Mouse (Mus musculus) neural tube, embryonic 13.5 days (tissue): ENCODE data around the gene 9530077C05Rik. TPM values are rescaled to one million over a fixed set of nuclear protein-coding genes. Genes with fewer than 3 reads are reported as not detected.
"Not testable (repeated sequence)": the region's sequence is repeated elsewhere in the genome, so short reads cannot be mapped to it uniquely, and the experiment has no call there.

Experiments
- ATAC-seq: fragments of 200-750 bp; cut with Nextera tagmentation; 2 replicates; pipeline ENCODE4 v1.8.0; 2017; ENCODE audit warnings: low read depth, mild to moderate bottlenecking, moderate TSS enrichment, moderate library complexity
- H3K27ac ChIP-seq: fragments of 300-500 bp; sonication (generic); replicated peaks from 2 replicates; pipeline ENCODE4 v1.5.1; 2015; ENCODE audit warnings: moderate library complexity, mild to moderate bottlenecking, inconsistent platforms
- H3K27me3 ChIP-seq: fragments of 300-500 bp; sonication (generic); 2 replicates; pipeline ENCODE4 v1.6.1; 2015; ENCODE audit warnings: mild to moderate bottlenecking, inconsistent platforms
- H3K36me3 ChIP-seq: fragments of 300-500 bp; sonication (generic); 2 replicates; pipeline ENCODE4 v1.6.1; 2015; ENCODE audit warnings: mild to moderate bottlenecking, inconsistent platforms
- H3K4me1 ChIP-seq: fragments of 300-500 bp; sonication (generic); replicated peaks from 2 replicates; pipeline ENCODE4 v1.6.1; 2015; ENCODE audit warnings: inconsistent platforms
- H3K4me2 ChIP-seq: fragments of 300-500 bp; sonication (generic); 2 replicates; pipeline ENCODE4 v1.6.1; 2015; ENCODE audit warnings: inconsistent platforms, mild to moderate bottlenecking, moderate library complexity
- H3K4me3 ChIP-seq: fragments of 300-500 bp; sonication (generic); 2 replicates; pipeline ENCODE4 v1.5.1; 2015; ENCODE audit warnings: mild to moderate bottlenecking, inconsistent platforms
- H3K9ac ChIP-seq: fragments of 300-500 bp; sonication (generic); 2 replicates; pipeline ENCODE4 v1.6.1; 2015; ENCODE audit warnings: moderate library complexity, mild to moderate bottlenecking, inconsistent platforms
- H3K9me3 ChIP-seq: fragments of 300-500 bp; sonication (generic); 2 replicates; pipeline ENCODE4 v1.6.1; 2016; ENCODE audit warnings: inconsistent platforms
- WGBS: fragments of 180-500 bp; shearing (Covaris S2); methylation state at CpG from one replicate; pipeline ENCODE4 v1.1.7; 2015; 5-methylcytosine and 5-hydroxymethylcytosine counted together
- polyA plus RNA-seq: library from polyadenylated mRNA; unstranded; fragments of >200 nt; fragmentation: Nextera tagmentation; extraction: Ambion mirVana; gene quantifications from 2 replicates; pipeline ENCODE4 v1.2.1, GENCODE M21; 2015

Gene 9530077C05Rik
- polyA plus RNA-seq, 1 experiment from 2014 or later = 8.9 TPM

DNA sequence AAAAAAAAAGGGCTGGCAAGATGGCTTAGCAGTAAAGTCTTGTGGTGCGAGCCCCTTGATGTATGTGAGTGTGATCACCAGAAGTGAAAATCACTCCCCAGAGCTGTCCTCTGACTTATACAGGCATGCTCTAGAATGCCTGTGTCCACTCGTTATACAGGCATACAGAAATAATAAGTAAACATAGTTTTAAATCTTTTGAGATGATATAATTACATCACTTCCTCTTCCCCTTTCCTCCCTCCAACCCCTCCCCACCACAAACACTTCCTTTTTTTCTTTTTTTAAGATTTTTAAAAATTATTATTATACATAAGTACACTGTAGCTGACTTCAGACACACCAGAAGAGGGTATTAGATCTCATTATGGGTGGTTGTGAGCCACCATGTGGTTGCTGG lies 16.6 kb upstream of the 9530077C05Rik start:
- no peaks in the 10 kb centered on the region for H3K9me3 ChIP-seq
- H3K4me3 ChIP-seq = no peak overlapping the region
- H3K27me3 ChIP-seq = no peaks in the 10 kb centered on the region
- no peak for ATAC-seq
- H3K4me2 ChIP-seq = no peak overlapping the region
- no peak overlapping the region for H3K9ac ChIP-seq
- H3K4me1 ChIP-seq = peaks cover 1% of the 10 kb centered on the region; the same call in 1 of the 2 replicates
- H3K27ac ChIP-seq = no peak overlapping the region
- no peaks in the 10 kb centered on the region for H3K36me3 ChIP-seq
- WGBS = 91% methylated on average over 2 of the region's 2 CpGs

DNA sequence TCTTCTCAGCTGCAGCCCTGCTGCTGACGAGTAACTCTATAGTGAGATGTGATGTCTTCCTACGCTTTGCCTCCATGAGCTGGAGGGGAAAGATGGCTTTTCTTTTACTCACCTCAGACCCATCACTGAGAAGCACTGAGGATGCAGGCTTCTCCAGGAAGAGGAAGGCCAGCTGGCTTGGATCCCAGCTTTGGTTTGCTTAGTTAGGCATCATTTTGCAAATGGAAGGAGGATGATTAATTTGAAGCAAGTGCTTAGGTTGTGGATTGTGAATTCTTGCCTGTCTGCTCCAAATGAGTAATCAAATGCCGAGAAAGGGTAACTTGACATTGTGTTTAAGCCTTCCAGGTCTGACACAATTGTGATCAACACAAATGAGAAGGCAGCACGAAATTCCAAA lies 12.3 kb upstream of the 9530077C05Rik start:
- Histone ChIP-seq H3K9me3 (no peaks in the 10 kb centered on the region), H3K27ac (no peak overlapping the region), H3K36me3 (no peaks in the 10 kb centered on the region), H3K9ac (no peak overlapping the region), H3K27me3 (no peaks in the 10 kb centered on the region), H3K4me2 (no peak overlapping the region), H3K4me3 (no peak overlapping the region), H3K4me1 (no peaks in the 10 kb centered on the region)
- ATAC-seq = no peak
- 90% methylated on average over 4 of the region's 4 CpGs for WGBS

DNA sequence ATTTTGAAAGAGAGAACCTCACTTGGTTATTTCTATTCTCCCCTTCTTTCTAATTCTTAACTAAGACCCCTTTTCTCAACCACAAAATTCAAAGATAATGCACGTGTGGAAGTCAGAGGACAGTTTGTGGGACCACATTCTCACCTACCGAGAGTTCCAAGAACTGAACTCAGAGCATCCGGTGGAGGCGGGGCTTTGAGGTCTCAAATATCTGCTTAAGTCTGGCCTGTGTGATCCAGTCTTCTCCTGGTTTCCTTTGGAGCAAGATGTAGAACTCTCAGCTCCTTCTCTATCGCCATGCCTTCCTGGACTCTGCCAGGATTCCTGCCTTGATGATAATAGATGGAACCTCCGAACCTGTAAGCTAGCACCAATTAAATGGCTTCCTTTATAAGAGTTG lies 9.3 kb upstream of the 9530077C05Rik start:
- Histone ChIP-seq H3K27ac (no peak overlapping the region), H3K4me1 (no peaks in the 10 kb centered on the region), H3K4me2 (no peak overlapping the region), H3K4me3 (no peak overlapping the region), H3K36me3 (no peaks in the 10 kb centered on the region), H3K27me3 (no peaks in the 10 kb centered on the region), H3K9me3 (no peaks in the 10 kb centered on the region), H3K9ac (no peak overlapping the region)
- no peak for ATAC-seq
- 89% methylated on average over 6 of the region's 6 CpGs for WGBS

DNA sequence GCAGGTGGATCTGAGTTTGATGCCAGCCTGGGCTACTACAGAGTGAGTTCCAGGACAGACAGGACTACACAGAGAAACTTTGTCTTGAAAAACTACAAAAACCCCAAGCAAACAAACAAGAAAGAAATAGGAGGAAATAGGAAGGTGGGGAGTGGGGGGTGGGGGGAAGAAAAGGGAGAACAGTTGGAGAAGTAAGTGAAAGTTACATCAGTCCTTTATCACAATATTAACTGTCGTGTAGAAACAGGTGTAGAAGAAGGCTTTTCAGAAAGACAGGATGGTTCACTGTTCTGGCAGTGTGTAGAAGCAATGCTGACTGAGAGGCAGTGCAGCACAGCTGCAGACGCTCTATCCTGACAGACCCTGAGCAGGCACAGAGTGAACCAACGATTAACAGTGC lies 8.3 kb upstream of the 9530077C05Rik start:
- H3K9me3 ChIP-seq = no peaks in the 10 kb centered on the region
- H3K27ac ChIP-seq = no peak overlapping the region
- no peaks in the 10 kb centered on the region for H3K4me1 ChIP-seq
- no peak overlapping the region for H3K9ac ChIP-seq
- no peaks in the 10 kb centered on the region for H3K27me3 ChIP-seq
- WGBS = 85% methylated on average over 3 of the region's 3 CpGs
- no peak for ATAC-seq
- no peaks in the 10 kb centered on the region for H3K36me3 ChIP-seq
- H3K4me2 ChIP-seq = no peak overlapping the region
- H3K4me3 ChIP-seq = no peak overlapping the region

DNA sequence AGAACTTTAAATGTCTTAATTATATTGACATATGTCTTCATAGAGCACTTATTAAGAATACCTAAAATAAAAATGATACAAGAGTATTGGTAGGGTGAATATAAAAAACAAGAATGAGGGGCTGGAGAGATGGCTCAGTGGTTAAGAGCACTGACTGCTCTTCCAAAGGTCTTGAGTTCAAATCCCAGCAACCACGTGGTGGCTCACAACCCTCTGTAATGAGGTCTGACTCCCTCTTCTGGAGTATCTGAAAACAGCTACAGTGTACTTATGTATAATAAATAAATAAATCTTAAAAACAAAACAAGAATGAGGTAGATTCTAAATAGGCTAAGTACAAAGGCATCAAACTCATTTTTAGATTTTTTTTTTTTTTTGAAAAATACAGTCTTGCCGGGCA lies 7.8 kb upstream of the 9530077C05Rik start:
- H3K4me3 ChIP-seq, H3K27ac ChIP-seq, H3K27me3 ChIP-seq, ATAC-seq, H3K9ac ChIP-seq, H3K9me3 ChIP-seq, H3K4me1 ChIP-seq, H3K4me2 ChIP-seq, H3K36me3 ChIP-seq: not testable (repeated sequence)
- 64% methylated on average over 2 of the region's 2 CpGs for WGBS

DNA sequence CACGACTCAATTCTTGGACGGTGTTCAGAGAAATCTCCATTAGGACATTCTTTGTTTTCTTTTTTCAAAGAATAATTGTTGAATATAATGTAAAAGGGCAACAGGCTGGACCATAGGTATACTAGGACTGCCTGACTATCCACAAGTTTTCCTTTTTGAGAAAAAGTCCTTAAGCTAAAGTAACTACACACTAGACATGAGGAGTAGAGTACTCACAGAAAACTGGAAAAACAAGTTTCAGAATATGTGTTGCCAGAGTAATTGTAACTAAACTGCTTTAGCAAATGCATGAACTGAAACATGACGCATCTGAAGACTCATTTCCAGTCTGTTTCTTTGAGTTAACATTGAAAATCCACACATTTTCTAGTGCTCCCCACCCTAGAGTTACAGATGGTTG lies 5.9 kb upstream of the 9530077C05Rik start:
- WGBS = 85% methylated on average over 3 of the region's 3 CpGs
- H3K9ac ChIP-seq = no peak overlapping the region
- no peak for ATAC-seq
- no peak overlapping the region for H3K4me2 ChIP-seq
- no peak overlapping the region for H3K27ac ChIP-seq
- no peaks in the 10 kb centered on the region for H3K36me3 ChIP-seq
- H3K9me3 ChIP-seq = no peaks in the 10 kb centered on the region
- no peak overlapping the region for H3K4me3 ChIP-seq
- H3K4me1 ChIP-seq = no peaks in the 10 kb centered on the region
- no peaks in the 10 kb centered on the region for H3K27me3 ChIP-seq

DNA sequence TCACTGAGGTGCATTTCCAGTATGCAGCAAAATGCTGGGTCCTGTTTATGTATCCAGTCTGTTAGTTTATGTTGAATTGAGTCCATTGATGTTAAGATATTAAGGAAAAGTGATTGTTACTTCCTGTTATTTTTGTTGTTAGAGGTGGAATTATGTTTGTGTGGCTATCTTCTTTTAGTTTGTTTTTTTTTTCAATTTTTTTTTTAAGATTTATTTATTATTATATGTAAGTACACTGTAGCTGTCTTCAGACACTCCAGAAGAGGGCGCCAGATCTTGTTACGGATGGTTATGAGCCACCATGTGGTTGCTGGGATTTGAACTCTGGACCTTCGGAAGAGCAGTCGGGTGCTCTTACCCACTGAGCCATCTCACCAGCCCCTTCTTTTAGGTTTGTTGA lies 3.7 kb upstream of the 9530077C05Rik start:
- WGBS = 77% methylated on average over 4 of the region's 4 CpGs
- not testable (repeated sequence) for H3K4me3 ChIP-seq, ATAC-seq, H3K4me2 ChIP-seq, H3K4me1 ChIP-seq, H3K9me3 ChIP-seq, H3K9ac ChIP-seq, H3K27ac ChIP-seq, H3K27me3 ChIP-seq, H3K36me3 ChIP-seq

DNA sequence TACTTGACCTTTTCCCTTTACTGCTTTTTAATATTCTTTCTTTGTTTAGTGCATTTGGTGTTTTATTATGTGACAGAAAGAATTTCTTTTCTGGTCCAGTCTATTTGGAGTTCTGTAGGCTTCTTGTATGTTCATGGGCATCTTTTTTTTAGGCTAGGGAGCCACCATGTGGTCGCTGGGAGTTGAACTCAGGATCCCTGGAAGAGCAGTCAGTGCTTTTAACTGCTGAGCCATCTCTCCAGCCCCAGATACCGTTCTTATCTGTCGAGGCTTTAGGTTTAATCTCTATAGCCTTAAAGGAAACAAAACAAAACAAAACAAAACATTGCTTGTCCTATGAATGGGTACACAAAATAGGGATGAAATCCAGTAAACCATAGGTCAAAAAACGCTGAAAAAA lies 3.0 kb upstream of the 9530077C05Rik start:
- H3K27ac ChIP-seq, H3K36me3 ChIP-seq, H3K9ac ChIP-seq, H3K4me1 ChIP-seq, H3K4me2 ChIP-seq, ATAC-seq, H3K27me3 ChIP-seq, H3K4me3 ChIP-seq, H3K9me3 ChIP-seq: not testable (repeated sequence)
- 40% methylated on average over 4 of the region's 4 CpGs for WGBS

DNA sequence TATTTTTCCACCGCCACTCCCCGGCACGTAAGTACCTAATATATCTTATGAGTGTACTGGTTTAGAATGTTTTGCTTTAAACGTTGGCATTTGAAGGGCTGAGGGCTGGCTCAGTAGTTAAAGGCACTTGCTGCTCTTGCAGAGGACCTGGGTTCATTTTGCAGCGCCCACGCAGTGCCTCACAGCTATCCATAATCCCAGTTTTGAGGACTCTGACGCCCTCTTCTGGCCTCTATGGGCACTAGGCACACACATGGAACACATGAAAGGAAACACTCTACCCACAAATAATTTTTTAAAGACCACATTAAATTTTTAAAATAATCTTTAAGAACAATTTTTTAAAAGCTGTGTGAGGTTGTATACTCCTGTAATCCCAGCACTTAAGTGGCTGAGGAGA lies 1.8 kb upstream of the 9530077C05Rik start:
- H3K9me3 ChIP-seq = no peaks in the 10 kb centered on the region
- H3K27ac ChIP-seq = no peak overlapping the region
- no peaks in the 10 kb centered on the region for H3K36me3 ChIP-seq
- no peak overlapping the region for H3K9ac ChIP-seq
- H3K4me3 ChIP-seq = no peak overlapping the region
- ATAC-seq = no peak
- no peaks in the 10 kb centered on the region for H3K4me1 ChIP-seq
- WGBS = 80% methylated on average over 7 of the region's 7 CpGs
- H3K27me3 ChIP-seq = no peaks in the 10 kb centered on the region
- no peak overlapping the region for H3K4me2 ChIP-seq

DNA sequence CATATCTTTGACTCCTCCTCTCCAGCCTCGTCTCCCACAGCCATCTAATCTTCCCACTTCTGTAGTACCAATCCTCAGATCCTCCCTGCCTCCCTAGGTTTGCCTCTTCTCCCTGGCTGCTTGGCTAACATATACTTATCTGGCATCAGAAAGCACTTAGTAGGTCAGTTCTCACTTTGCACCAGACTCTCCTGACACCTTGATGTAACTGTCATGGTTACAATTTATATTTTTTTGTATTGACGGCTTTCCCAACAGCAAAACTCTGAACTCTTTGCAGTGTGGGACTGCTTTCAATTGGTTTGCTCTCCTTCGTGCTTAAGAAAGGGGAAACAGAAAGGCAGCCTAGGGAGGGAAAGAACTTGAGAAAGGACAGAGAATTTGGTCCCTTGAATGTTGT lies 4.9 kb downstream of the 9530077C05Rik start:
- no peak for ATAC-seq
- 84% methylated on average over 3 of the region's 3 CpGs for WGBS
- H3K27me3 ChIP-seq = no peaks in the 10 kb centered on the region
- H3K36me3 ChIP-seq = no peaks in the 10 kb centered on the region
- H3K9me3 ChIP-seq = no peaks in the 10 kb centered on the region
- no peak overlapping the region for H3K9ac ChIP-seq
- no peak overlapping the region for H3K4me2 ChIP-seq
- H3K4me1 ChIP-seq = no peaks in the 10 kb centered on the region
- H3K4me3 ChIP-seq = no peak overlapping the region
- H3K27ac ChIP-seq = no peak overlapping the region

DNA sequence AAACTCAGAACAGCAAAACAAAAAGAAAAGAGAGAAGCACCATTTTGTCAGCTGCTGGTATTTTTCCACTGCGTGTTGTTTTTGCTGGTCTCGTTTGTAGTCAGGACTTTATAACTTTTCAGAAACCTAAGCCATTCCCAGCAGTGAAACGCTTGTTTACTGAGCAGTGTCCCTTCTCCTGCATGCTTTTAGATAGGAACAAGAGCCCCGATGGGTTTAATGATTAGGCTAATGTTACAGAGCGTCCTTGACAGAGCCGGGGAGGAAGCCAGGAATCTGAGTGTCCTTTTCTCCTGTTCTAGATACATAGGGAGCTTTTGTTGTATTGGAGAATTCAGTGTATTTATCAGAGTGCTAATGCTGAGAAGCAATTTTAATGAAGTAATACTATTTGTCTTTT lies 6.2 kb downstream of the 9530077C05Rik start:
- no peak for ATAC-seq
- Histone ChIP-seq H3K27me3 (no peaks in the 10 kb centered on the region), H3K27ac (no peak overlapping the region), H3K36me3 (no peaks in the 10 kb centered on the region), H3K9me3 (no peaks in the 10 kb centered on the region), H3K9ac (no peak overlapping the region), H3K4me3 (no peak overlapping the region), H3K4me1 (no peaks in the 10 kb centered on the region), H3K4me2 (no peak overlapping the region)
- WGBS = 54% methylated on average over 6 of the region's 6 CpGs

DNA sequence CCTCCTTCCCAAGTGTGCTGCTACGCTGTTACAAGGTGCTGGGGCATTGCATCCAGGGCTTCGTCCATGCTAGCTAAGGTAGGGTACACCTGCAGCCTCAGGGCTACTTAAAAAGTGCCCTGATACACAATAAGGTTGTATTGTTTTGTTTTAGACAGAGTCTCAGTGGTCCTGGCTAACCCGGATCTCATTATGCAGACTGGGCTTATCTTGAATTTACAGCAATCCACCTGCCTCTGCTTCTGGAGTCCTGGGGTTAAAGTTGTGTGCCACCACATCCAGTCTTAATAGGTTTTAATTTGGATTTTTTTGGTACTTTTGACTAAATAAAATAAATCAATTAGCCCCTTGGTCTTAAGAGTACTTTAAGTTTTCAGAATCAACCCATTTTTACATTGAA lies 8.6 kb downstream of the 9530077C05Rik start:
- no peak overlapping the region for H3K4me3 ChIP-seq
- no peaks in the 10 kb centered on the region for H3K27me3 ChIP-seq
- ATAC-seq = no peak
- no peak overlapping the region for H3K9ac ChIP-seq
- 86% methylated on average over 3 of the region's 3 CpGs for WGBS
- no peaks in the 10 kb centered on the region for H3K36me3 ChIP-seq
- H3K4me2 ChIP-seq = no peak overlapping the region
- H3K9me3 ChIP-seq = no peaks in the 10 kb centered on the region
- no peak overlapping the region for H3K27ac ChIP-seq
- H3K4me1 ChIP-seq = no peaks in the 10 kb centered on the region

DNA sequence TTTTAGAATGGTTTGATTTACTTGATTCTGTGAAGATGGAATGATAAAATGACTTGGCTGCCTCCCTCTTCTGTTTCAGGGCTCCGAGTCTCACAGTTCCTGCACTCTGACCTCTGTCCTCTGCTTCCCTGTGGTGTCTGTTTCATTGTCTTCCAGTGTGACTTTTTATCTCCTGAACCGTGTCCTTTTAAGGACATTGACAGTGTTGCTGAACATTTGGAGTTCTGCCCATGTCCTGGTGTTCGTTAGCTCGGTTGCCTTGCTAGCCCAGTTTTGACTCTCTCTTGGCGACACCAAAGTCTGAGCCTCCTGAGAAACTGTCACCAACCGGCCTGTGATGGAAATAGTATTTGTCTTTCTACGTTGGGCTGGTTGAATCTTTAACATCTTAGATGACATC lies 9.2 kb downstream of the 9530077C05Rik start:
- Histone ChIP-seq H3K9ac (no peak overlapping the region), H3K4me3 (no peak overlapping the region), H3K27me3 (no peaks in the 10 kb centered on the region), H3K27ac (no peak overlapping the region), H3K4me1 (no peaks in the 10 kb centered on the region), H3K36me3 (no peaks in the 10 kb centered on the region), H3K4me2 (no peak overlapping the region), H3K9me3 (no peaks in the 10 kb centered on the region)
- 30% methylated on average over 7 of the region's 7 CpGs for WGBS
- ATAC-seq = no peak

DNA sequence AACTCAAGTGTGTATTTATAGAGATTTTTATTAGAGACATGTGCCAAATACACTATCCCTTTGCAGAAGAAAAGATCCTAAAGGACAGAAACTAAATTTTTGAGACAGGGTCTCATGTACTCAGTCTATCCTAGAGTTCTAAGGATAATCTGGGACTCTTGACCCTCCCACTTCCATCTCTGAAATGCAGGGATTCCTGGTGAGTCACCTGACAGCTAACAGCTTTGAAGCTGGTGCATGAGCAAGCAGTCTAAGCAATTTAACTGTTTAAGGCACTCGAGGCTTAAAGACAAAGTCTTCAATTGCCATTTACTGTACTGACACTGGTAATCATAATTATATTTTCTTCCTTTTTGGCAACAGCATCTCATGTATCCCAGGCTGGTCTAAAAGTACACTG lies 11.2 kb downstream of the 9530077C05Rik start:
- Histone ChIP-seq H3K9ac (no peak overlapping the region), H3K4me1 (no peaks in the 10 kb centered on the region), H3K9me3 (no peaks in the 10 kb centered on the region), H3K27me3 (no peaks in the 10 kb centered on the region), H3K36me3 (no peaks in the 10 kb centered on the region), H3K4me3 (no peak overlapping the region), H3K27ac (no peak overlapping the region), H3K4me2 (no peak overlapping the region)
- ATAC-seq = no peak
- 55% methylated on average over 1 of the region's 1 CpGs for WGBS
